Mouse (Mus musculus) lung, embryonic 15.5 days (tissue): Measurements from ENCODE around the gene 1700020D05Rik. TPM values are rescaled to one million over a fixed set of nuclear protein-coding genes. Genes with fewer than 3 reads are reported as not detected.
A peak's percentile ranks its signal among the peaks of the same experiment; 100 is the strongest.

Experiments
- ATAC-seq: fragments of 200-750 bp; cut with Nextera tagmentation; 2 replicates; pipeline ENCODE4 v1.8.0; 2017; ENCODE audit warnings: moderate number of reproducible peaks, borderline replicate concordance; ENCODE audit not compliant: low FRiP score, low TSS enrichment; ENCODE audit errors: extremely low read depth
- H3K27ac ChIP-seq: fragments of 300-500 bp; sonication (generic); 2 replicates; pipeline ENCODE4 v1.5.1; 2015; ENCODE audit warnings: moderate library complexity, mild to moderate bottlenecking, inconsistent platforms
- H3K27me3 ChIP-seq: fragments of 300-500 bp; sonication (generic); 2 replicates; pipeline ENCODE4 v1.6.1; 2015; ENCODE audit warnings: inconsistent platforms
- H3K36me3 ChIP-seq: fragments of 300-500 bp; sonication (generic); 2 replicates; pipeline ENCODE4 v1.6.1; 2015; ENCODE audit warnings: inconsistent platforms
- H3K4me1 ChIP-seq: fragments of 300-500 bp; sonication (generic); 2 replicates; pipeline ENCODE4 v1.6.1; 2015; ENCODE audit warnings: inconsistent platforms
- H3K4me2 ChIP-seq: fragments of 300-500 bp; sonication (generic); 2 replicates; pipeline ENCODE4 v1.6.1; 2015; ENCODE audit warnings: inconsistent platforms, mild to moderate bottlenecking, moderate library complexity
- H3K4me3 ChIP-seq: fragments of 300-500 bp; sonication (generic); 2 replicates; pipeline ENCODE4 v1.5.1; 2015; ENCODE audit warnings: mild to moderate bottlenecking, inconsistent platforms
- H3K9ac ChIP-seq: fragments of 300-500 bp; sonication (generic); 2 replicates; pipeline ENCODE4 v1.6.1; 2015; ENCODE audit warnings: inconsistent platforms
- H3K9me3 ChIP-seq: fragments of 300-500 bp; sonication (generic); 2 replicates; pipeline ENCODE4 v1.6.1; 2016; ENCODE audit warnings: inconsistent platforms
- WGBS: fragments of 180-500 bp; shearing (Covaris S2); methylation state at CpG from one replicate; pipeline ENCODE4 v1.1.7; 2015; 5-methylcytosine and 5-hydroxymethylcytosine counted together
- polyA plus RNA-seq: library from polyadenylated mRNA; unstranded; fragments of >200 nt; fragmentation: Nextera tagmentation; extraction: Ambion mirVana; gene quantifications from 2 replicates; pipeline ENCODE4 v1.2.1, GENCODE M21; 2015

1700020D05Rik gene
- polyA plus RNA-seq: 0.20 TPM in 1 of 2 replicates, not detected in the other

DNA sequence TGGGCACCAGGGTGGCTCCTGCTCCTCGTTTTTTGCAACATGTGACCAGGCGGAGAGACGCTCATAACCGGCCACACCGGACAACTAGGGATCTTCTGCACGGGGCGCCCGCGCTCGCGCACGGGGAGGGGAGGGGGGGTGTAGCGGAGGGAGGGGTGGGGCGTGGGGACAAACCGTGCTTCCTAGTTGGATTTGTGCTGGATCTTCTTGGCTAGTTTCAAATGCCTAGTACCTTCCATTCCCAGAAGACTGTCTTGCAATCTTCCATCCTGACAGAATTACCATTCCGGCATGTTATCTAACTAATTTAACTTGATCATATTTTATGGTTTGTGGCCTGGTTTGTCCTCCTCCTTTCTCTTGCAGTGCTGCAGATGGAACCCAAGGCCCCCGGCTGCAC is at the start of gene 1700020D05Rik:
1700020D05Rik (minus strand) TSS at position 101 of the 400 bp plus-strand sequence.
- Histone ChIP-seq H3K27ac (no peak within 1 kb of the TSS), H3K4me3 (no peak within 1 kb of the TSS), H3K4me2 (no peak within 1 kb of the TSS), H3K27me3 (no peaks in the 10 kb centered on the region), H3K9me3 (no peaks in the 10 kb centered on the region), H3K4me1 (no peaks in the 10 kb centered on the region), H3K9ac (no peak within 1 kb of the TSS), H3K36me3 (no peaks in the 10 kb centered on the region)
- ATAC-seq: no peak
- 45% methylated on average over 16 of the region's 17 CpGs for WGBS

DNA sequence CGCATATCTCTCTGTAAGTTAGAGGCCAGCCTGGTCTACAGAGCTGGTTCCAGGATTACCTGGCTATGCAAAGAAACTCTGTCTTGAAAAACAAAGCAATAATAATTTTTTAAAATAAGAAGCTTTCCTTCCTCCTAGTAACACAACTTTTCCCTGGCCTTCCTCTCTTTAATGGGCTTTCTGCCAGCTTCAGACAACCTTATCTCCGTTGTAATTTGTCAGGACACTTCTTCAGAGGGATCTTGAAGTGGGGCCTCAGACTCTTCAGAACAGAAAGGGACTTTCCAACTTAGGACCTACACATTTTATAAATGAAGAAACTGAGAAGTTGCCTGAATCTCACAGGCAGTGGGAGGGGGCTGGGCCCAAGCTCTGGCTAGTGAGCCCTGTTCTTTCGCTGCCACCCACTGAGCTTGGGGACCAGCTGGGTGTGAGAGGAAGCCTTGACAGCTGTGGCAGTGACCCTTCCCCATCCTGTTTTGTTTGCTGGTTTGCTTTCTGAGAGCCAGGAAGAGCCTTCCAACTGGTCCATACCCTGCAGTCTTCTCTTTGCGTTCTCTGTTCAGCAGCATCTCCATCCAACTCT is 44.0 kb upstream of the 1700020D05Rik start:
- Histone ChIP-seq H3K4me2 (no peak overlapping the region), H3K9ac (no peak overlapping the region), H3K9me3 (no peaks in the 10 kb centered on the region), H3K4me3 (no peak overlapping the region), H3K27ac (no peak overlapping the region), H3K27me3 (no peaks in the 10 kb centered on the region), H3K4me1 (peaks cover 9% of the 10 kb centered on the region), H3K36me3 (no peaks in the 10 kb centered on the region)
- WGBS: 39% methylated on average over 4 of the region's 4 CpGs
- peak; percentile 58; the same call in 1 of the 2 replicates for ATAC-seq

DNA sequence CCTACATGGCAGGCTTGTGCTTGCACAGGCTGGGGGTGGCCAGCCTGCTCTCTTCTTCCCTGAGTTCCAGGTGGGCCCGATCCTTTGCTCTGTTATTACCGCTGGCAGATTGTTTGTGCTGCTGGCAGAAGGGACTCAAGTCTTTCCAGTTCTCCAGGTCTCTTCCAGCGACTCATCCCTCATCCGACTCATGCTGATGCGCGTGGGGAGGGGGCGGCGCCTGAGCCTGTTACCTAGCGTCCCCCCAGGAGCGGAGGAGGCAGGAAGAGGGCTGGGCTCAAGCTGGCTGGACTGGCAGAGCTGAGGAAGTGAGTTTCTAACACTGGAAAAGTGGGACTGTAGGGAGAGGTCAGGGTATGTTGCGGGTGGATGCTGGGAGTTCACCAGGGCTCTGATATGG is 40.4 kb upstream of the 1700020D05Rik start:
- Histone ChIP-seq H3K4me2 (no peak overlapping the region), H3K27ac (no peak overlapping the region), H3K27me3 (no peaks in the 10 kb centered on the region), H3K9ac (no peak overlapping the region), H3K4me1 (peaks cover 9% of the 10 kb centered on the region), H3K36me3 (no peaks in the 10 kb centered on the region), H3K9me3 (no peaks in the 10 kb centered on the region), H3K4me3 (no peak overlapping the region)
- WGBS: 48% methylated on average over 11 of the region's 11 CpGs
- no peak for ATAC-seq

DNA sequence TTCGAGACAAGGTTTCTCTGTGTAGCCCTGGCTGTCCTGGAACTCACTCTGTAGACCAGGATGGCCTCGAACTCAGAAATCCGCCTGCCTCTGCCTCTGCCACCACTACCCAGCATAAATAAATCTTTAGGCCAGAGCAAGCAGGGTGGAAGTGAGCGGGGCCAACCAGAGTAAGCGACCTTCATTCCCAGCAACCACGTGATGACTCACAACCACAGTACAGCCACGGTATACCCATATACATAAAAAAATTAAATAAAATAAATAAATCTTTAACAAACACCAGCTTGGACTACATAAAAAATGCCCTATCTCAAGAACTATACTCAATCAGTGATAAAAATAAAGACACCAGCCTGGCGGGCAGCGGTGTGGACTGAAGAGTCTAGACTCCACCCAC is 39.8 kb upstream of the 1700020D05Rik start:
- Histone ChIP-seq H3K9me3 (no peaks in the 10 kb centered on the region), H3K4me1 (peaks cover 9% of the 10 kb centered on the region), H3K27me3 (no peaks in the 10 kb centered on the region), H3K4me3 (no peak overlapping the region), H3K9ac (no peak overlapping the region), H3K27ac (no peak overlapping the region), H3K36me3 (no peaks in the 10 kb centered on the region), H3K4me2 (no peak overlapping the region)
- ATAC-seq: no peak
- 74% methylated on average over 9 of the region's 9 CpGs for WGBS

DNA sequence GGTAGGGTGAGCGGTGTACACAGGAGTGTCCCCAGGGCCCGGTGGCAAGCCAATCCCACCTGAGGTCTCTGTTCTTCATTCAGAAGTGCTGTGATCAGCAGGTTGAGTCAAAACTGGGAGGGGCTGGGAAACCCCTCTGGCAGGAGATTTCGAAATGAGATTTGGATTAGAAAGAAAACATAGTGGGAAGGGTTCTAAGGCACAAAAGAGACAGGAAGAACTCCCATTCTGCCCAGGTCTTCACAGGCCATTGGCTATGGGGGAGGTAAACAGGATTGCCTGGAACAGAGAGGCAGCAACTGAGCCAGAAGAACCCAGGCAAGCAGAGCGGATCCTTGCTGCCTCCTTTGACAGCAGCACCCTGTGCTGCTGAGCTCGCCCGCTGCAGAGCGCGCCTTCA is 35.2 kb upstream of the 1700020D05Rik start:
- no peak overlapping the region for H3K4me3 ChIP-seq
- no peak for ATAC-seq
- H3K36me3 ChIP-seq: no peaks in the 10 kb centered on the region
- H3K4me2 ChIP-seq: no peak overlapping the region
- 67% methylated on average over 8 of the region's 8 CpGs for WGBS
- H3K27me3 ChIP-seq: no peaks in the 10 kb centered on the region; the same call in 1 of the 2 replicates
- no peaks in the 10 kb centered on the region for H3K4me1 ChIP-seq
- H3K9ac ChIP-seq: no peak overlapping the region
- H3K27ac ChIP-seq: no peak overlapping the region
- no peaks in the 10 kb centered on the region for H3K9me3 ChIP-seq

DNA sequence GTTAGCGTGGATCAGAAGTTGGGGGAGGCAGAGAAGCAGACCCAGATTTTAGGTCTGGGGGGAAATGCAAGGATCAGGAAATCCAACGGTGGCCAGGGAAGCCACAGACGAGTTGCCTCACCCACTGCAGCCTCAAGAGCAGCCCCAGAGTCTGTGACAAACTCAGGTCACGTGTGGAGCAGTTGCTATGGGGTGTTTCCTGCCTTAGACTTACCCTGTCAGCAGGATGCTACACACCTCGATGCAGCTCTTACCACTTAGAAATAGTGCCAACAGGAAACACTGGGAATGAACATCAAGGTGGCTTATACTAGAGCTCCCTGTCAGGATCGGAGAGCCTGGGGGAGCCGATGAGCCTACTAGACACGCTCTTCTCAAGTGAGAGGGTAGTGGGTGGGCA is 28.9 kb upstream of the 1700020D05Rik start:
- WGBS: 54% methylated on average over 8 of the region's 8 CpGs

DNA sequence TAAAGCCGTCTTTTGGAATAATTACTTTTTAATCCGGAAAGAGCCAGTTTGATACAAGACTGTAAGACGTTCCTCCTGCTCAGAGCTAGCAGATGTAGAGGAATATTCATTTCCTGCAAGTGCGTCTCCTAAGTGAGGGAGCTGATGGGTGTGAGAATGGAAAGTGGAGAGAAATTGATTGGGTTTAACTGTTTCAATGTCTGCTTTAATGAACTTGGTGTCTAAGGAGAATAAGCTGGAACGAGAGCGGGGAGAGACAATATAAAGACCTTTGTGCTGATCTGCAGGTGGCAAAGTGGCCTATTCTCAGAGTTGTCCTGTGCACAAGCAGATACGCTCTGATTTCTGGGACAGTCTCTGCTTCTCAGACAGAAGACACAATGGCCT is 26.5 kb upstream of the 1700020D05Rik start:
- ATAC-seq: no peak
- peak overlapping the region; percentile 77 for H3K27ac ChIP-seq

More for the DNA sequence above, 28.9 kb upstream of the 1700020D05Rik start:
- Histone ChIP-seq H3K4me2 (no peak overlapping the region), H3K9ac (no peak overlapping the region), H3K27me3 (no peaks in the 10 kb centered on the region; the same call in 1 of the 2 replicates), H3K4me1 (peaks cover 19% of the 10 kb centered on the region; the same call in 1 of the 2 replicates), H3K9me3 (no peaks in the 10 kb centered on the region), H3K4me3 (no peak overlapping the region), H3K36me3 (no peaks in the 10 kb centered on the region), H3K27ac (no peak overlapping the region)
- no peak for ATAC-seq

DNA sequence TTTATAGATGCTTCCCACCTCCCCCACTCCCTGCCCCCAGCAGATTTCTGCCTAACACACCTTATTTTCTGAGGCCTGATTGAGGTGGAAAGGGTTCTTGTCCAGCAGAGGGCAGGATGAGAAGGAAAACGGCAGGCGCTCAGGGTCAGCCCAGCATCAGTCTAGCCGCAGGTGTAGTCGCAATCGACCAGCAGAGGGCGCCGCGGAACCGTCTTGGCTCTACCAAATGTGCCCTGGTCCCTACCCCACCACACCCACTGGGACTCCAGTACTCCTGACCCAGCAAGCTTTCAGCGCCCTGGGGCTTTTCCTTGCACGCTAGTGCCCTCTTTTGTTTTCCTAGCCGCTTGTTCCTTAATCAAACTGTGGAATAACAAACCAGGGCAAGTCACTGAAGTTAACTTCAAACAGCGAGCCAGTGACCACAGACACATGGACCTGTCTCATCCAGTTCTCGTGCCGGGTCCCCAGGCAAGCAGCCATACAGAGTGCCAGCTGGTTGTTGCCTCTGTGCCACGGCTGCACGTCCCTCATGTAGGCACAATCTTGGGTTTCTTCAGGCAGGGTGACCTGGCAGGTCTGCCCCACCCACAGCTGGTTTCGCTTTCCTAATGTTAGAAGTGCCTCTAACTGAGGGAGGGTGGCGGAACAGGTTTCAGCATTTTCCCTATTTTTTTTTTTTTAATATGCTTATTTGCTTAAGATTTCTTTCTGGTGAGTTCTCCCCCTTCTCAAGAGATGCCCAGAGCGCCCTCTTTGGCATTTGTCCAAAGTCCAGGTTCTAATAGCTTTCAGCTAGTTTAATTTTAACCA is 25.9 kb upstream of the 1700020D05Rik start:
- Histone ChIP-seq H3K4me3 (peak overlapping the region; percentile 29), H3K36me3 (no peaks in the 10 kb centered on the region), H3K4me2 (peak overlapping the region; percentile 52), H3K9me3 (no peaks in the 10 kb centered on the region), H3K4me1 (peaks cover 19% of the 10 kb centered on the region; the same call in 1 of the 2 replicates), H3K9ac (no peak overlapping the region), H3K27ac (peak overlapping the region; percentile 87), H3K27me3 (no peaks in the 10 kb centered on the region)
- WGBS: 10% methylated on average over 20 of the region's 20 CpGs
- ATAC-seq: peak; percentile 96

More for the DNA sequence above, 26.5 kb upstream of the 1700020D05Rik start:
- Histone ChIP-seq H3K36me3 (no peaks in the 10 kb centered on the region), H3K4me2 (peak overlapping the region; percentile 52), H3K4me1 (peaks cover 19% of the 10 kb centered on the region; the same call in 1 of the 2 replicates), H3K9me3 (no peaks in the 10 kb centered on the region), H3K9ac (no peak overlapping the region), H3K4me3 (no peak overlapping the region), H3K27me3 (no peaks in the 10 kb centered on the region; the same call in 1 of the 2 replicates)
- WGBS: 49% methylated on average over 7 of the region's 7 CpGs

DNA sequence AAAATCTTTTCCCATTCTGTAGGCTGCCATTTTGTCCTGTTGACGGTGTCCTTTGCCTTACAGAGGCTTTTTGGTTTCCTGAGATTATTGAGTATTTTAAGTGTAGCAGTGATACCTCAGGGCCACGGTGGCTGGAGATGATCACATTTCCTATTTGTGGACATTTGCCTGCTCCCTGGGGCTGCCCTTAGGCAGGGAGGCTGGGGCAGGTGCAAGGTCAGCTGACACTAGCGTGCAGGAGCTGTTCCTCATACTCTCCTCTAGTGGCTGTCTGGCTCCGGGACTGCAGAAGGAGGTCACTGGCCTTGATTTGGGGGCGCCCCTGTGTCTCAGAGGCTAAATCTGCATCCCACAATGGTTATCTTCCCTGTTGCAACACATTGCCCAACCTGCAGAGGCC is 21.6 kb upstream of the 1700020D05Rik start:
- Histone ChIP-seq H3K9me3 (no peaks in the 10 kb centered on the region), H3K27me3 (no peaks in the 10 kb centered on the region), H3K36me3 (no peaks in the 10 kb centered on the region), H3K9ac (no peak overlapping the region), H3K4me1 (peaks cover 8% of the 10 kb centered on the region; the same call in 1 of the 2 replicates), H3K4me3 (no peak overlapping the region), H3K27ac (no peak overlapping the region), H3K4me2 (no peak overlapping the region)
- no peak for ATAC-seq
- WGBS: 56% methylated on average over 5 of the region's 5 CpGs

DNA sequence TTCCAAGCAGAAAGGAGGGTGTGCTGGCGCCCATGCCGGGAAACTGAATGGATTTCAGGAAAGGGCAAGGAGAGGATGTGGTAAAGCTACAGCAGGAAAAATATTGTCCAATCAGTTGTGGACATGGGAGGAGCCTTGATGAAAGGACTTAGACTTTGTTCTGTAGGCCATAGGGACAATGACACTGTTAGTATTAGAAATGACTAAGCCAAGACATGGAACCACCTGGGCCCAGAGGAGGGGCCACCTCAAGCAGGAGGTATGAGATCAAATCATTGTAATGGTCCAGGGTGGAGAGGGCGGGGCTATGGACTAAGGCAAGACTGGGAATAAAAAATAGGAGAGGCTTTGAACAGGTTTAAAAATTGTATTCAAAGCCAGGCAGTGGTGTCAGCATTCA is 15.1 kb upstream of the 1700020D05Rik start:
- Histone ChIP-seq H3K9ac (no peak overlapping the region), H3K4me3 (no peak overlapping the region), H3K27ac (no peak overlapping the region), H3K9me3 (no peaks in the 10 kb centered on the region), H3K27me3 (no peaks in the 10 kb centered on the region), H3K36me3 (no peaks in the 10 kb centered on the region), H3K4me2 (no peak overlapping the region), H3K4me1 (no peaks in the 10 kb centered on the region)
- WGBS: 80% methylated on average over 3 of the region's 3 CpGs
- no peak for ATAC-seq

DNA sequence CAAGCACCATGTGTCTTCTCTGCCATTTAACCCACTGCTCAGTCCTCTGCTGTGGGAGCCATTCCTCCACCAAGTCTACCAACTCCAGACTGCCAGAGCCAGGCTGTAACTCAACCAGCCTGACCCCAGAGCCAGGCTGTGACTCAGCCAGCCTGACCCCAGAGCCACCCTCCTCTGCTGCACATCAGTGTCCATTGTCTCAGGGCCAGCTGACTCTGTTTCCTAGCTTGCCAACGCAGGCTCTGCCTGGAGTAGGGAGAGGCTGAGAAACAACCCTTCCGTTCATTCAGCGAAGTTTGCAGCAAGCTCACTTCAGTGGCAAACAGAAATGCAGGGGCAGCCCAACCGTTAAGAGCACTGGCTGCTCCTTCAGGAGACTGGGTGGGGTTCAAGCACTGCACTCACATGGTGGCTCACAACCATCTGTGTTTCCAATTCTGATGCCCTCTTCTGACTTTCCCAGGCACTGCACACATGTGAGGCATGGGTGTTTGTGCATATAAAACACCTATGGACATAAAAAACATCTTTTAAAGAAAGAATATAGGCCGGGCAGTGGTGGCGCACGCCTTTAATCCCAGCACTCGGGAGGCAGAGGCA is 13.4 kb upstream of the 1700020D05Rik start:
- Histone ChIP-seq H3K9me3 (no peaks in the 10 kb centered on the region), H3K36me3 (no peaks in the 10 kb centered on the region), H3K27ac (no peak overlapping the region), H3K27me3 (no peaks in the 10 kb centered on the region), H3K4me1 (peaks cover 8% of the 10 kb centered on the region), H3K9ac (no peak overlapping the region), H3K4me3 (no peak overlapping the region), H3K4me2 (no peak overlapping the region)
- WGBS: 66% methylated on average over 8 of the region's 8 CpGs
- ATAC-seq: no peak
